Mouse (Mus musculus): ENCODE results near the gene Thap11. TPM values are rescaled to one million over a fixed set of nuclear protein-coding genes. Genes with fewer than 3 reads are reported as not detected.
"Not testable (repeated sequence)": the region's sequence is repeated elsewhere in the genome, so short reads cannot be mapped to it uniquely, and the experiment has no call there.

Thap11 gene
- total RNA-seq (2021): 10 to 100 TPM; 40.0 to 41.1 TPM
- long read RNA-seq, experiment 1, transcript Thap11-201 (1 exons, 1,819 nt): major isoform, 66 of 66 reads
- long read RNA-seq, experiment 1, partial matches to known transcripts: 0 of 66 reads
- long read RNA-seq, experiment 1, other reads (novel, unspliced or antisense): 0 of 66 reads
- long read RNA-seq, experiment 2, transcript Thap11-201 (1 exons, 1,819 nt): major isoform, 24 of 24 reads
- long read RNA-seq, experiment 2, partial matches to known transcripts: 0 of 24 reads
- long read RNA-seq, experiment 2, other reads (novel, unspliced or antisense): 0 of 24 reads

GRCm38 (mm10) chr8:105854715-105855216 is at the start of gene Thap11:
Gene Thap11 (plus strand): TSS chr8:105855132.
- DNase-seq: peak; percentile 94 to 96

GRCm38 (mm10) chr8:105805346-105805745 is 49.6 kb upstream of the Thap11 start:
- no peak for DNase-seq

- DNase-seq: no peak
Measured at GRCm38 (mm10) chr8:105805964-105806363, 49.0 kb upstream of the Thap11 start.

- no peak for DNase-seq
Measured at GRCm38 (mm10) chr8:105807766-105808165, 47.2 kb upstream of the Thap11 start.

GRCm38 (mm10) chr8:105808480-105808879 is 46.5 kb upstream of the Thap11 start:
- DNase-seq: peak; percentile 59 to 64

GRCm38 (mm10) chr8:105810245-105810786 is 44.6 kb upstream of the Thap11 start:
- no peak for DNase-seq

GRCm38 (mm10) chr8:105811061-105811460 is 43.9 kb upstream of the Thap11 start:
- no peak for DNase-seq

GRCm38 (mm10) chr8:105811543-105811942 is 43.4 kb upstream of the Thap11 start:
- no peak for DNase-seq

GRCm38 (mm10) chr8:105812511-105812910 is 42.4 kb upstream of the Thap11 start:
- no peak for DNase-seq

GRCm38 (mm10) chr8:105813241-105813640 is 41.7 kb upstream of the Thap11 start:
- DNase-seq: no peak

- DNase-seq: no peak
Measured at GRCm38 (mm10) chr8:105819659-105820058, 35.3 kb upstream of the Thap11 start.

GRCm38 (mm10) chr8:105820925-105821324 is 34.0 kb upstream of the Thap11 start:
- DNase-seq: no peak

GRCm38 (mm10) chr8:105825506-105825905 is 29.4 kb upstream of the Thap11 start:
- DNase-seq: no peak

GRCm38 (mm10) chr8:105826379-105826778 is 28.6 kb upstream of the Thap11 start:
- peak; percentile 15 to 19 for DNase-seq

GRCm38 (mm10) chr8:105826861-105827848 is 27.8 kb upstream of the Thap11 start, which contains the start of the genes Ranbp10 and Tsnaxip1:
Gene Ranbp10 (minus strand): TSS chr8:105827350.
Gene Tsnaxip1 (plus strand): TSS chr8:105827731.
- peak; percentile 96 for DNase-seq

- DNase-seq: not testable (repeated sequence)
Measured at GRCm38 (mm10) chr8:105833740-105834139, 21.2 kb upstream of the Thap11 start.

- DNase-seq: peak; percentile 81 to 83
Measured at GRCm38 (mm10) chr8:105835318-105835717, 19.6 kb upstream of the Thap11 start.

GRCm38 (mm10) chr8:105836991-105837390 is 17.9 kb upstream of the Thap11 start:
- DNase-seq: no peak

- no peak for DNase-seq
Measured at GRCm38 (mm10) chr8:105839209-105839608, 15.7 kb upstream of the Thap11 start.

GRCm38 (mm10) chr8:105846678-105847077 is 8.3 kb upstream of the Thap11 start:
- DNase-seq: no peak

- DNase-seq: no peak
Measured at GRCm38 (mm10) chr8:105850014-105850413, 4.9 kb upstream of the Thap11 start.

- no peak for DNase-seq
Measured at GRCm38 (mm10) chr8:105850611-105851010, 4.3 kb upstream of the Thap11 start.

All from adrenal gland, postnatal 36 days (tissue).